ENCODE assay signal across 16 mouse cellular contexts in genomic region chr3:65627021-65627706, GRCm38 (mm10). TPM values are rescaled to one million over a fixed set of nuclear protein-coding genes. Genes with fewer than 3 reads are reported as not detected.
A peak's percentile ranks its signal among the peaks of the same experiment; 100 is the strongest.
DNase-seq lines count a peak whose midpoint lies in the region; ATAC-seq and TF ChIP-seq lines count a peak whose summit lies in the region.
"Had no signal": no experiment of that assay in that cellular context is flagged by ENCODE, and none has a peak within 500 bp of the region (broad histone marks: within the 10 kb centered on the region; RNA-seq: fewer than 3 reads in every experiment).

No protein-coding gene starts in this region.

- no peak overlapping the region for H3K4me2 ChIP-seq in hindbrain, embryonic 14.5 days (replicated peaks)
- H3K4me2 ChIP-seq: heart, embryonic 12.5 days; limb, embryonic 15.5 days had no signal

- DNase-seq in retina, postnatal 1 day = peak; percentile 11
- no peak for DNase-seq in retina, embryonic 14.5 days (ENCODE audit: low spot score)
- DNase-seq in brain, embryonic 14.5 days (ENCODE audit: low read depth) = peak; percentile 61
- DNase-seq in hindbrain, embryonic 14.5 days (ENCODE audit: low spot score) = no peak
- DNase-seq in adrenal gland, postnatal 36 days = no peak
- no peak for DNase-seq in frontal cortex, adult 2 months (ENCODE audit: extremely low spot score in 1 of 2, low spot score in 1 of 2)
- DNase-seq: cerebellum, postnatal 25 days; kidney, postnatal 4 days; layer of hippocampus, postnatal 36 days; lung, postnatal 10 days; thymus, postnatal 4 days had no signal

- TF ChIP-seq POLR2A in brain, embryonic 14.5 days (IDR thresholded peaks at IDR 0.05; ENCODE audit: borderline replicate concordance, extremely low read depth, insufficient read depth, insufficient read length, poor library complexity, severe bottlenecking) = no peak

- no peak for TF ChIP-seq CTCF in brain, embryonic 14.5 days (IDR thresholded peaks at IDR 0.05; ENCODE audit: borderline replicate concordance, extremely low read depth, insufficient read depth, insufficient read length)

- no peaks in the 10 kb centered on the region for H3K9me3 ChIP-seq in hindbrain, embryonic 14.5 days (ENCODE audit: control insufficient read depth, low read length)
- H3K9me3 ChIP-seq: forebrain, embryonic 10.5 days; heart, embryonic 12.5 days; limb, embryonic 15.5 days had no signal

- H3K9ac ChIP-seq in hindbrain, embryonic 14.5 days = no peak overlapping the region
- H3K9ac ChIP-seq: heart, embryonic 12.5 days; limb, embryonic 15.5 days had no signal

- H3K27me3 ChIP-seq in hindbrain, embryonic 14.5 days (ENCODE audit: control insufficient read depth, insufficient read depth, low read length) = no peaks in the 10 kb centered on the region
- H3K27me3 ChIP-seq: heart, embryonic 12.5 days; megakaryocyte, embryonic 14.5 days had no signal

- H3K4me3 ChIP-seq in hindbrain, embryonic 14.5 days (replicated peaks; ENCODE audit: low read length) = no peak overlapping the region
- H3K4me3 ChIP-seq: forebrain, embryonic 10.5 days; heart, embryonic 12.5 days; limb, embryonic 15.5 days; megakaryocyte, embryonic 14.5 days had no signal

- peak; percentile 51; the same call in 1 of the 2 replicates for ATAC-seq in hindbrain, embryonic 14.5 days (ENCODE audit: low FRiP score)
- no peak for ATAC-seq in megakaryocyte, adult 5-6 weeks (ENCODE audit: poor library complexity, severe bottlenecking)

- no peaks in the 10 kb centered on the region for H3K36me3 ChIP-seq in hindbrain, embryonic 14.5 days (replicated peaks; ENCODE audit: control insufficient read depth, insufficient read depth)
- H3K36me3 ChIP-seq: forebrain, embryonic 10.5 days; heart, embryonic 12.5 days; limb, embryonic 15.5 days had no signal

- H3K27ac ChIP-seq in hindbrain, embryonic 14.5 days = no peak overlapping the region
- H3K27ac ChIP-seq: forebrain, embryonic 10.5 days; limb, embryonic 15.5 days had no signal

- 36% methylated on average over 6 of the region's 6 CpGs for WGBS in hindbrain, embryonic 14.5 days

- peaks cover 5% of the 10 kb centered on the region; the same call in 1 of the 2 replicates for H3K4me1 ChIP-seq in hindbrain, embryonic 14.5 days (replicated peaks; ENCODE audit: control insufficient read depth, insufficient read depth, low read length)
- H3K4me1 ChIP-seq: heart, embryonic 12.5 days; limb, embryonic 15.5 days; megakaryocyte, embryonic 14.5 days had no signal

RNA-seq across cellular contexts. Expression of gene Lekr1, which starts 38.9 kb away (rescaled TPM):
- polyA plus RNA-seq in brain, embryonic 14.5 days (2012; rRNA removed) = 4.9 and 5.8 TPM in 2 replicates
- 7.1 and 8.2 TPM in 2 replicates for polyA plus RNA-seq in hindbrain, embryonic 14.5 days (2014; fragmentation: Nextera tagmentation; extraction: Ambion mirVana)
- 1.2 and 2.1 TPM in 2 replicates for total RNA-seq in megakaryocyte, adult 5-6 weeks (2015)
- total RNA-seq in megakaryocyte, adult 5-6 weeks (2017) = 0.70 and 1.6 TPM in 2 replicates
- total RNA-seq in adrenal gland, postnatal 36 days (2021) = 1 to 10 TPM; 2.5 to 2.8 TPM
- polyA plus RNA-seq in frontal cortex, adult 2 months (2012; rRNA removed) = 6.6 and 7.7 TPM in 2 replicates

Comparison
In these comparisons a context has a peak if more than half of its experiments do, and no peak if none do; other contexts are left out.
1. DNase-seq: peak in retina, postnatal 1 day (single experiment) and brain, embryonic 14.5 days (single experiment); none in retina, embryonic 14.5 days (single experiment), hindbrain, embryonic 14.5 days (single experiment), adrenal gland, postnatal 36 days (0 of 2) and frontal cortex, adult 2 months (0 of 2).